Mouse (Mus musculus): ENCODE data around the gene Ren1.

DNA sequence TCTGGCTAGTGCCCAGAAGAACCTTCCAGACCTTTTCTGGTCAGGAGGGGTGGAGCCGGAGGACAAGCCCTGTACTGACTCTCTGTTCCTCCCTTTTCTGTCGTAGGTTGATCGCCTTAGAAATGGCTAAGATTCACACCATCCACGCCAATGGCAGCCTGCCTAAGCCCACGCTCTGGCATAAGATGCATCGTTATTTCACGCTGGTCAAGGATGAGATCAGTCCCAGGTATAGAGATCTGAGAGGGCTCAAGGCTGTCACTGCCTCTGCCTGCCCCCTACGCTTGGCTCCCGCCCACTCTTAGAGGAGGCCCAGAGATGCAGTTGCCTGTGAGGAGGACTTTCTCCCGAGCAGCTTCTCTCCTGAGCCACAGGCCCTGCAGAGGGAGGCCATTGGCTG, 18.3 kb downstream of the Ren1 start:
- TF ChIP-seq CTCF (conservative IDR thresholded peaks at IDR 0.05; ENCODE audit: low read length) = no peak
- no peak for TF ChIP-seq NANOG (IDR thresholded peaks at IDR 0.05; ENCODE audit: borderline replicate concordance, low read length)
- no peak for TF ChIP-seq POU5F1 (IDR thresholded peaks at IDR 0.05; ENCODE audit: borderline replicate concordance, low read length)
